8 mouse cellular contexts compared by ENCODE assay signal in genomic region chr11:97947426-97947825, GRCm38 (mm10). TPM values are rescaled to one million over a fixed set of nuclear protein-coding genes. Genes with fewer than 3 reads are reported as not detected.
A peak's percentile ranks its signal among the peaks of the same experiment; 100 is the strongest.
DNase-seq lines count a peak whose midpoint lies in the region; ATAC-seq lines count a peak whose summit lies in the region.

No protein-coding gene starts in this region.

- H3K27ac ChIP-seq in hindbrain, embryonic 10.5 days = 0 out of 2 replicates have a peak overlapping the region, but pooled peaks have one; percentile 29
- H3K27ac ChIP-seq in hindbrain, embryonic 12.5 days = no peak overlapping the region
- no peak overlapping the region for H3K27ac ChIP-seq in embryonic facial prominence, embryonic 10.5 days (replicated peaks)

- no peak overlapping the region for H3K4me2 ChIP-seq in hindbrain, embryonic 12.5 days (replicated peaks)

- 13% methylated on average over 7 of the region's 7 CpGs for WGBS in hindbrain, embryonic 10.5 days
- WGBS in hindbrain, embryonic 12.5 days = 12% methylated on average over 7 of the region's 7 CpGs
- WGBS in embryonic facial prominence, embryonic 10.5 days = 15% methylated on average over 7 of the region's 7 CpGs

- ATAC-seq in hindbrain, embryonic 12.5 days (ENCODE audit: low FRiP score) = no peak

- H3K9ac ChIP-seq in hindbrain, embryonic 12.5 days = no peak overlapping the region

- no peaks in the 10 kb centered on the region for H3K36me3 ChIP-seq in hindbrain, embryonic 10.5 days
- no peaks in the 10 kb centered on the region for H3K36me3 ChIP-seq in hindbrain, embryonic 12.5 days
- no peaks in the 10 kb centered on the region for H3K36me3 ChIP-seq in embryonic facial prominence, embryonic 10.5 days (replicated peaks)

- no peak overlapping the region for H3K4me3 ChIP-seq in hindbrain, embryonic 10.5 days
- H3K4me3 ChIP-seq in hindbrain, embryonic 12.5 days = no peak overlapping the region
- no peak overlapping the region for H3K4me3 ChIP-seq in embryonic facial prominence, embryonic 10.5 days

- no peaks in the 10 kb centered on the region for H3K9me3 ChIP-seq in hindbrain, embryonic 10.5 days
- H3K9me3 ChIP-seq in hindbrain, embryonic 12.5 days (replicated peaks) = no peaks in the 10 kb centered on the region
- H3K9me3 ChIP-seq in embryonic facial prominence, embryonic 10.5 days = no peaks in the 10 kb centered on the region

- H3K4me1 ChIP-seq in hindbrain, embryonic 10.5 days (replicated peaks) = peaks cover 28% of the 10 kb centered on the region
- H3K4me1 ChIP-seq in hindbrain, embryonic 12.5 days = peaks cover 12% of the 10 kb centered on the region
- H3K4me1 ChIP-seq in embryonic facial prominence, embryonic 10.5 days = peaks cover 26% of the 10 kb centered on the region

- DNase-seq in hindbrain, embryonic 10.5 days (ENCODE audit: low spot score) = peak; percentile 50
- peak; percentile 31 for DNase-seq in urinary bladder, postnatal 14 days (ENCODE audit: low spot score)
- DNase-seq in urinary bladder, postnatal 4 days (ENCODE audit: low spot score in 2 of 2) = no peak
- peak; percentile 66 for DNase-seq in embryonic facial prominence, embryonic 10.5 days (ENCODE audit: low spot score)
- peak; percentile 63 for DNase-seq in lung, postnatal 10 days
- DNase-seq in MN1 (ENCODE audit: low spot score) = no peak
- no peak for DNase-seq in layer of hippocampus, postnatal 14 days (ENCODE audit: low spot score in 2 of 2)

- no peaks in the 10 kb centered on the region for H3K27me3 ChIP-seq in hindbrain, embryonic 10.5 days (ENCODE audit: insufficient read depth, poor library complexity, severe bottlenecking)
- no peaks in the 10 kb centered on the region; the same call in 1 of the 2 replicates for H3K27me3 ChIP-seq in hindbrain, embryonic 12.5 days
- no peaks in the 10 kb centered on the region for H3K27me3 ChIP-seq in embryonic facial prominence, embryonic 10.5 days (replicated peaks; ENCODE audit: low read depth, poor library complexity, severe bottlenecking)

RNA-seq across cellular contexts. Expression of gene Plxdc1, which starts 38.8 kb away (rescaled TPM):
- polyA plus RNA-seq in hindbrain, embryonic 10.5 days (2016; fragmentation: Nextera tagmentation; extraction: Ambion mirVana) = 0.11 and 0.24 TPM in 2 replicates
- 0.13 and 0.26 TPM in 2 replicates for polyA plus RNA-seq in hindbrain, embryonic 12.5 days (2016; fragmentation: Nextera tagmentation; extraction: Ambion mirVana)
- 0.07 and 0.13 TPM in 2 replicates for polyA plus RNA-seq in embryonic facial prominence, embryonic 10.5 days (2016; fragmentation: Nextera tagmentation; extraction: Ambion mirVana)
- 1 to 10 TPM; 7.9 to 9.6 TPM for total RNA-seq in layer of hippocampus, postnatal 14 days (2021)

RNA-seq across cellular contexts. Expression of gene Arl5c, which starts 48.6 kb away (rescaled TPM):
- polyA plus RNA-seq in hindbrain, embryonic 10.5 days (2016; fragmentation: Nextera tagmentation; extraction: Ambion mirVana) = 13.3 and 16.2 TPM in 2 replicates
- 5.7 and 7.0 TPM in 2 replicates for polyA plus RNA-seq in hindbrain, embryonic 12.5 days (2016; fragmentation: Nextera tagmentation; extraction: Ambion mirVana)
- 15.6 and 19.2 TPM in 2 replicates for polyA plus RNA-seq in embryonic facial prominence, embryonic 10.5 days (2016; fragmentation: Nextera tagmentation; extraction: Ambion mirVana)
- total RNA-seq in layer of hippocampus, postnatal 14 days (2021) = 1 to 10 TPM; 1.5 to 1.6 TPM

Comparison
In these comparisons a context has a peak if more than half of its experiments do, and no peak if none do; other contexts are left out.
1. DNase-seq: peak in hindbrain, embryonic 10.5 days (single experiment), urinary bladder, postnatal 14 days (single experiment), embryonic facial prominence, embryonic 10.5 days (single experiment) and lung, postnatal 10 days (single experiment); none in urinary bladder, postnatal 4 days (0 of 2), MN1 (single experiment) and layer of hippocampus, postnatal 14 days (0 of 2).